21 mouse cellular contexts compared by ENCODE assay signal in the genomic region with DNA sequence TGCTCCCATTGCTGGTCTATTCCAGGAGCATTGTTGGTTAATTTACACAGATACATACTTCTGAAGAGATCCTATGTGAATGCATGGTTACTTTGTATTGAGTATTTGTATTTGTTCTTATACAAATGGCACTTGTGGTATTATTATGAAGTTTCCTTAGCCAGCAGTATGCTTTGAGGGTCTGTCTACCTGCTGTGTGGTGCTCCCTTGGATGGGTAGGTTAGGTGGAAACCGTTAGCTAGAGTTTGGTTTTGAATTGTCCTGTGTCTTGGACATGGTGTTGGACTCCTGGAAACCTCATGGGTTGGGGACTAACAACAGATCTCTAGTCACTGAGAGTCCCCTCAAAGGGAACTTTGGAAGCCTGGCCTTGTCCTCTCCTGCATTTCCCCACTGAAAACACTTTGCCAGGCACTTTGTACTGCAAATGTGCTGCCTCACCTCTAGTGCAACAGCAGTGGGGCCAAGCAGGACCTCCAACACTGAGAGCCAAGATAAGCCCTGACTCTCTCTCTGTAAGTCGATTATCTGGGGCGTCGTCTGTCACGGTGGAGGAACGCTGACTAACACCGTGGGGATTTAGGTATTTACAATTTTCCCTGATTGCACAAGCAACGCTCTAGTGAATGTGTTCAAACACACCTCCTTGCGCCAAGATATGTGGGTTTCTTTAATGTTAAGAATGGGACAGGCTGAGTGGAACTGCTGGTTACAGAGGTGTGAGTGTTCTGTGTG. TPM values are rescaled to one million over a fixed set of nuclear protein-coding genes. Genes with fewer than 3 reads are reported as not detected.
DNase-seq lines count a peak whose midpoint lies in the region; ATAC-seq lines count a peak whose summit lies in the region.
"Had no signal": no experiment of that assay in that cellular context is flagged by ENCODE, and none has a peak within 500 bp of the region (broad histone marks: within the 10 kb centered on the region; RNA-seq: fewer than 3 reads in every experiment).

No protein-coding gene starts in this region.

- no peaks in the 10 kb centered on the region for H3K9me3 ChIP-seq in heart, embryonic 11.5 days (replicated peaks; ENCODE audit: control insufficient read depth, low read length)
- H3K9me3 ChIP-seq in liver, embryonic 13.5 days (replicated peaks) = no peaks in the 10 kb centered on the region
- no peaks in the 10 kb centered on the region for H3K9me3 ChIP-seq in stomach, embryonic 14.5 days (ENCODE audit: control insufficient read depth, low read depth, low read length)
- H3K9me3 ChIP-seq: embryonic facial prominence, embryonic 10.5 days; heart, embryonic 15.5 days; hindbrain, embryonic 12.5 days; midbrain, embryonic 13.5 days had no signal

- peak; percentile 79 for ATAC-seq in heart, embryonic 11.5 days (replicated peaks; ENCODE audit: insufficient number of reproducible peaks, low FRiP score, low TSS enrichment)
- peak; percentile 100 for ATAC-seq in liver, embryonic 13.5 days (ENCODE audit: low read depth)
- ATAC-seq in stomach, embryonic 14.5 days (ENCODE audit: insufficient number of reproducible peaks, insufficient read depth, low FRiP score, low read depth) = peak; percentile 64; the same call in 1 of the 2 replicates
- ATAC-seq: midbrain, embryonic 13.5 days had no signal

- H3K4me1 ChIP-seq in heart, embryonic 11.5 days (ENCODE audit: control insufficient read depth, insufficient read depth, low read length) = peaks cover 3% of the 10 kb centered on the region; the same call in 1 of the 2 replicates
- H3K4me1 ChIP-seq in liver, embryonic 13.5 days (replicated peaks) = peaks cover 30% of the 10 kb centered on the region
- no peaks in the 10 kb centered on the region; the same call in 1 of the 2 replicates for H3K4me1 ChIP-seq in stomach, embryonic 14.5 days (ENCODE audit: control insufficient read depth, insufficient read depth, low read length)
- H3K4me1 ChIP-seq: embryonic facial prominence, embryonic 10.5 days; hindbrain, embryonic 12.5 days; midbrain, embryonic 13.5 days had no signal

- DNase-seq in heart, adult 18-20 months = no peak
- peak; percentile 62 for DNase-seq in c-Kit-positive CD71-positive TER-119-positive erythroid progenitor cells, embryonic 14.5 days (ENCODE audit: low spot score)
- DNase-seq in liver, embryonic 13.5 days = peak; percentile 70
- no peak for DNase-seq in right cerebral cortex, postnatal 25 days
- DNase-seq in adipocyte (ENCODE audit: low spot score) = no peak
- DNase-seq in right cerebral cortex, postnatal 14 days = no peak
- DNase-seq: adrenal gland, postnatal 14 days; cerebellum, adult 9-11 months; gastrocnemius, postnatal 25 days; kidney, adult 18-20 months; kidney, postnatal 25 days; lung, postnatal 36 days; right cerebral cortex, postnatal 4 days had no signal

- H3K27me3 ChIP-seq in heart, embryonic 11.5 days (ENCODE audit: control insufficient read depth, insufficient read depth, low read length) = peaks cover 7% of the 10 kb centered on the region; the same call in 1 of the 2 replicates
- peaks cover 12% of the 10 kb centered on the region; the same call in 1 of the 2 replicates for H3K27me3 ChIP-seq in liver, embryonic 13.5 days
- no peaks in the 10 kb centered on the region for H3K27me3 ChIP-seq in stomach, embryonic 14.5 days (ENCODE audit: control insufficient read depth, insufficient read depth, low read length)
- H3K27me3 ChIP-seq: heart, embryonic 15.5 days; hindbrain, embryonic 12.5 days; midbrain, embryonic 13.5 days had no signal

- no peak overlapping the region for H3K4me3 ChIP-seq in heart, embryonic 11.5 days (ENCODE audit: low read depth, low read length)
- no peak overlapping the region for H3K4me3 ChIP-seq in liver, embryonic 13.5 days (replicated peaks)
- H3K4me3 ChIP-seq in stomach, embryonic 14.5 days (ENCODE audit: low read depth, low read length) = no peak overlapping the region
- H3K4me3 ChIP-seq: embryonic facial prominence, embryonic 10.5 days; erythroblast, embryonic 14.5 days; heart, embryonic 15.5 days; hindbrain, embryonic 12.5 days; midbrain, embryonic 13.5 days; myocyte had no signal

- peak overlapping the region; percentile 14; the same call in 1 of the 2 replicates for H3K4me2 ChIP-seq in heart, embryonic 11.5 days
- peak overlapping the region; percentile 44 for H3K4me2 ChIP-seq in liver, embryonic 13.5 days
- no peak overlapping the region for H3K4me2 ChIP-seq in stomach, embryonic 14.5 days (replicated peaks; ENCODE audit: low read depth, low read length)
- H3K4me2 ChIP-seq: heart, embryonic 15.5 days; hindbrain, embryonic 12.5 days; midbrain, embryonic 13.5 days had no signal

- no peaks in the 10 kb centered on the region for H3K36me3 ChIP-seq in heart, embryonic 11.5 days (ENCODE audit: control insufficient read depth, insufficient read depth, low read length)
- H3K36me3 ChIP-seq in liver, embryonic 13.5 days = no peaks in the 10 kb centered on the region
- no peaks in the 10 kb centered on the region for H3K36me3 ChIP-seq in stomach, embryonic 14.5 days (ENCODE audit: control insufficient read depth, insufficient read depth, low read length)
- H3K36me3 ChIP-seq: embryonic facial prominence, embryonic 10.5 days; heart, embryonic 15.5 days; hindbrain, embryonic 12.5 days; midbrain, embryonic 13.5 days had no signal

- WGBS in heart, embryonic 11.5 days (ENCODE audit: insufficient replicate concordance) = 29% methylated on average over 9 of the region's 9 CpGs
- WGBS in liver, embryonic 13.5 days (ENCODE audit: insufficient replicate concordance) = 20% methylated on average over 9 of the region's 9 CpGs
- WGBS in stomach, embryonic 14.5 days = 48% methylated on average over 9 of the region's 9 CpGs

- no peak overlapping the region for H3K9ac ChIP-seq in heart, embryonic 11.5 days (ENCODE audit: low read depth, low read length)
- peak overlapping the region; percentile 18; the same call in 1 of the 2 replicates for H3K9ac ChIP-seq in liver, embryonic 13.5 days
- H3K9ac ChIP-seq in stomach, embryonic 14.5 days (replicated peaks; ENCODE audit: low read depth, low read length) = no peak overlapping the region
- H3K9ac ChIP-seq: heart, embryonic 15.5 days; hindbrain, embryonic 12.5 days; midbrain, embryonic 13.5 days had no signal

- H3K27ac ChIP-seq in heart, embryonic 11.5 days (ENCODE audit: low read depth, low read length) = no peak overlapping the region
- H3K27ac ChIP-seq in liver, embryonic 13.5 days = peak overlapping the region; percentile 86
- no peak overlapping the region; the same call in 1 of the 2 replicates for H3K27ac ChIP-seq in stomach, embryonic 14.5 days (ENCODE audit: low read length)
- H3K27ac ChIP-seq: embryonic facial prominence, embryonic 10.5 days; heart, embryonic 15.5 days; hindbrain, embryonic 12.5 days; midbrain, embryonic 13.5 days had no signal

RNA-seq across cellular contexts. Expression of a gene that starts 13.3 kb away (rescaled TPM):
- 30.6 and 32.9 TPM in 2 replicates for polyA plus RNA-seq in heart, embryonic 11.5 days (2014; fragmentation: Nextera tagmentation; extraction: Ambion mirVana)
- total RNA-seq in heart, adult 18-20 months (2021) = 100 to 1,000 TPM; 163 to 170 TPM
- 14.6 and 21.8 TPM in 2 replicates for polyA plus RNA-seq in liver, embryonic 13.5 days (2015; fragmentation: Nextera tagmentation; extraction: Ambion mirVana)
- polyA plus RNA-seq in stomach, embryonic 14.5 days (2014; fragmentation: Nextera tagmentation; extraction: Ambion mirVana) = 37.2 and 40.3 TPM in 2 replicates

Comparison
In these comparisons a context has a peak if more than half of its experiments do, and no peak if none do; other contexts are left out.
1. DNase-seq: peak in c-Kit-positive CD71-positive TER-119-positive erythroid progenitor cells, embryonic 14.5 days (single experiment) and liver, embryonic 13.5 days (single experiment); none in heart, adult 18-20 months (0 of 2), right cerebral cortex, postnatal 25 days (single experiment), adipocyte (single experiment) and right cerebral cortex, postnatal 14 days (single experiment).
2. Peak in every context shown above with its lines, with median percentiles within 50 percentile points of each other: ATAC-seq.